Mouse (Mus musculus) liver, embryonic 16.5 days (tissue): ENCODE data around the gene Zfp763. TPM values are rescaled to one million over a fixed set of nuclear protein-coding genes. Genes with fewer than 3 reads are reported as not detected.
"Not testable (repeated sequence)": the region's sequence is repeated elsewhere in the genome, so short reads cannot be mapped to it uniquely, and the experiment has no call there.

Experiments
- ATAC-seq: fragments of 200-750 bp; cut with Nextera tagmentation; 2 replicates; pipeline ENCODE4 v1.8.0; 2017; ENCODE audit warnings: low read depth, mild to moderate bottlenecking, moderate number of reproducible peaks, moderate library complexity
- H3K27ac ChIP-seq: fragments of 300-500 bp; sonication (generic); 2 replicates; pipeline ENCODE4 v1.5.1; 2014; ENCODE audit warnings: mild to moderate bottlenecking, low read length
- H3K27me3 ChIP-seq: fragments of 300-500 bp; sonication (generic); 2 replicates; pipeline ENCODE4 v1.6.1; 2014; ENCODE audit warnings: low read depth, low read length, mixed read lengths; ENCODE audit not compliant: control insufficient read depth, insufficient read depth
- H3K36me3 ChIP-seq: fragments of 300-500 bp; sonication (generic); 2 replicates; pipeline ENCODE4 v1.6.1; 2014; ENCODE audit warnings: mild to moderate bottlenecking; ENCODE audit not compliant: control insufficient read depth, insufficient read depth
- H3K4me1 ChIP-seq: fragments of 300-500 bp; sonication (generic); 2 replicates; pipeline ENCODE4 v1.6.1; 2014; ENCODE audit warnings: low read depth, low read length, mixed read lengths; ENCODE audit not compliant: control insufficient read depth
- H3K4me2 ChIP-seq: fragments of 300-500 bp; sonication (generic); 2 replicates; pipeline ENCODE4 v1.6.1; 2014; ENCODE audit warnings: low read depth, low read length, mixed read lengths
- H3K4me3 ChIP-seq: fragments of 300-500 bp; sonication (generic); 2 replicates; pipeline ENCODE4 v1.5.1; 2014; ENCODE audit warnings: low read depth, mild to moderate bottlenecking, low read length
- H3K9ac ChIP-seq: fragments of 300-500 bp; sonication (generic); 2 replicates; pipeline ENCODE4 v1.6.1; 2014; ENCODE audit warnings: low read depth, low read length
- H3K9me3 ChIP-seq: fragments of 300-500 bp; sonication (generic); replicated peaks from 2 replicates; pipeline ENCODE4 v1.6.1; 2016; ENCODE audit warnings: low read length; ENCODE audit not compliant: control insufficient read depth
- WGBS: fragments of 180-500 bp; shearing (Covaris S2); extraction: QIAGEN DNeasy Blood & Tissue Kit; methylation state at CpG from one replicate; pipeline ENCODE4 v1.1.7; 2014; ENCODE audit not compliant: insufficient replicate concordance; 5-methylcytosine and 5-hydroxymethylcytosine counted together
- polyA plus RNA-seq: library from polyadenylated mRNA; unstranded; fragments of >200 nt; fragmentation: Nextera tagmentation; extraction: Ambion mirVana; gene quantifications from 2 replicates; pipeline ENCODE4 v1.2.1, GENCODE M21; 2015

Zfp763 gene
- polyA plus RNA-seq = 2.2 and 2.3 TPM in 2 replicates

DNA sequence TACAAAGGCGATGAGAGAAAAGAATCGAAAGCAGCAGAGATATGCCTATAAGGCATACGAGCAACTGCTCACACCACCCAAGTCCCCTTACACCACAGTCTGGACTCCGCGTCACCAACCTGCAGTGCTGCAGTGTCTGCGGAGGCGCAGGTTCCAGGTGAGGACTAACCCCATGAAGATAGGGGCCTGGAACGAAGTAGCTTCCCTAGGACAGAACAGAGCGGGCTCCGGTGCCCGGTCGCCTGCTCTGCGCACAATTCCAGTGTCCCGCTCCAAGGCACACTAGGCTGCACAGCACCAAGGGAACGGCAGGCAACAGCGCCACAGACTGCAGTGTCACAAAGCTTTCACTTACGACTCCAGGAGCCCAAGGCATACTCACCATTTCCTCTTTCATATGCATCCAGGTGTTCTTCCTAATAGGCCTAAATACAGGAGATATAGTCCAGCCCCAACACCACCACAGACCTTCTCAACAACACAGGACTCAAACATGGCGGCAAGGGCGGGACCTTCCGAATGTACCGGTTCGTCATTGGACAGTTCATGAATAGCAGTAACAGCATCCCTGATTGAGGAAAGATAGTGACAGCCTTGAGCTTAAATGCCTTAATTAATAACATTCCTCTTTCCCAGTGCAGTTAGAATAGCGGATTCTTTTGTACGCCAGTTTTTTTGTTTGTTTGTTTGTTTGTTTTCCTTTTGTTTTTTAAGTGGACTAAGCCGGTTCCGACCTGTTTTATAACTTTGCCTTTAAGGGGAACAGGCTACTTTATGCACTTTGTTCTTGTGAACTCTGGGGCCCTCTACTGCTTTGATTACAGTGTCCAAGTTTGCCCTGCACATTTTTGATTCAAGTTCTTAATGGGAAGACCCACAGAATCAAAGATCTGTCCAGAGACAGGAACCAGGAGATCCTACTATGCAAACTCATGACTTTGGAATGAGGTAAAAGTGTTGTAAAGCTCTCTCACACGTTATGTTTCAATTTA, at the start of gene Zfp763:
Zfp763 (minus strand) TSS at position 503 of the 992 bp plus-strand sequence.
- Histone ChIP-seq H3K27ac (peak within 1 kb of the TSS; percentile 76), H3K27me3 (no peaks in the 10 kb centered on the region), H3K4me1 (peaks cover 2% of the 10 kb centered on the region), H3K9ac (peak within 1 kb of the TSS; percentile 80), H3K36me3 (no peaks in the 10 kb centered on the region), H3K4me2 (peak within 1 kb of the TSS; percentile 63), H3K9me3 (no peaks in the 10 kb centered on the region), H3K4me3 (peak within 1 kb of the TSS; percentile 87)
- ATAC-seq = peak; percentile 93
- WGBS = 2% methylated on average over 27 of the region's 27 CpGs

DNA sequence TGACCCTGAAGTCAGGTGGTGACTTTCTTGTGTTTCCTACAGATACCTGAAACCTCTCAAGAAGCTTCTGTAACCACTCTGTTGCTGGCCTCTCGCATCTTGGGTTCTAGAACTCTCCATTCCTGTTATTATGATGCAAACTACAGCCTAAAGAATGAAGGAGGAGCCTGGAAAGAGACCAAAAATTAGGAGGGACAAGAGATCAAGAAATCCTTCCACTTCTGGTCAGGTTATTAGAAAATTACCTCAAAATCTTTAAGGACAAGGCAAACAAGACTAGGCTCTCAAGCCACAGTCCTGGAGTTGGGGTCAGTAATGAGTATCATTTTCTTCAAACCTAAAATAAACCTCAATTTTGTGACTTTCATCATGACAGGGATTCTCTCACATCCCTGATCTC, 34.8 kb upstream of the Zfp763 start, which contains the start of gene 4921501E09Rik:
4921501E09Rik (minus strand) TSS at position 101 of the 400 bp plus-strand sequence.
- Histone ChIP-seq H3K9me3 (no peaks in the 10 kb centered on the region), H3K4me3 (no peak within 1 kb of the TSS), H3K27me3 (no peaks in the 10 kb centered on the region), H3K27ac (no peak within 1 kb of the TSS), H3K36me3 (no peaks in the 10 kb centered on the region), H3K4me2 (no peak within 1 kb of the TSS), H3K4me1 (no peaks in the 10 kb centered on the region), H3K9ac (no peak within 1 kb of the TSS)
- WGBS = 9% methylated on average over 1 of the region's 1 CpGs
- ATAC-seq = no peak

DNA sequence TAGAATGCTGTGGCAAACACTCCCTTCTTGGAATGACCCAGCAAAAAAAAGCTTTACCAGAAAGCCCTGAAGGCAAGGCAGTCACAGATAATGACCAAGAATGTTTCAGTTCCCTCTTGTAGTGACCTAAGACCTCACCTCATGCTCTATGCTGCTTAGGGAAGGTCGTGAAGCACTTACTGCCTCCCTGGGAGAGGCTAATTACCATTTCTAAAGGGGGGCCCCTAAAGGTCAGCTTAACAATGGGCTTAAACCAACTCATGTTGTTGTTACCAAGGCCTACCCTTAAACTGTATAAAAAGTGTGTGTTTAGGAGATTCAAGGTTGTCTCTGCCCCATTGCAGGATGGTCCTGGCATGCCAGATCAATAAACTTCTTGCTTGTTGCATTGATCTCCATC, 29.8 kb upstream of the Zfp763 start:
- Histone ChIP-seq H3K27ac (no peak overlapping the region), H3K27me3 (no peaks in the 10 kb centered on the region), H3K9ac (no peak overlapping the region), H3K4me3 (no peak overlapping the region), H3K9me3 (no peaks in the 10 kb centered on the region), H3K4me1 (no peaks in the 10 kb centered on the region), H3K36me3 (no peaks in the 10 kb centered on the region), H3K4me2 (no peak overlapping the region)
- 0% methylated on average over 1 of the region's 1 CpGs for WGBS
- ATAC-seq = no peak

DNA sequence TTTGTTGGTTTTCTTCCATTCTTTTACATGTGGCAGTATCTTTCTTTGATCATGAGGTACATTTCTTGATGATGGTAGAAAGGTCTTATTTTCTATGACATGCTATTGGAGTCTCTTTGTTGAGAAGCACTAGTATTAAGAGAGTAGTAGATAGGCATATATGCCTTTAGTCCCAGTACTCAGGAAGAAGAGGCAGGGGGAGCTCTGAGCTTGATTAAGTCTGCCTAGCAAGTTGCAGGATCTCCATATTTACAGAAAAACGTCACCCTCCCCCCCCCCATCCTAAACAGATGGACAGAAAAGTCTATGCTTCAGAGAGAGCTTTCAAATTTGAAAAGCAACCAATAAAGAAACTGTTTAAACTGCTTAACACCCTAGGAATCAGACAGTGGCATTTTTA, 25.6 kb upstream of the Zfp763 start:
- Histone ChIP-seq H3K4me3 (no peak overlapping the region), H3K27ac (no peak overlapping the region)
- WGBS = 0% methylated on average over 1 of the region's 1 CpGs

DNA sequence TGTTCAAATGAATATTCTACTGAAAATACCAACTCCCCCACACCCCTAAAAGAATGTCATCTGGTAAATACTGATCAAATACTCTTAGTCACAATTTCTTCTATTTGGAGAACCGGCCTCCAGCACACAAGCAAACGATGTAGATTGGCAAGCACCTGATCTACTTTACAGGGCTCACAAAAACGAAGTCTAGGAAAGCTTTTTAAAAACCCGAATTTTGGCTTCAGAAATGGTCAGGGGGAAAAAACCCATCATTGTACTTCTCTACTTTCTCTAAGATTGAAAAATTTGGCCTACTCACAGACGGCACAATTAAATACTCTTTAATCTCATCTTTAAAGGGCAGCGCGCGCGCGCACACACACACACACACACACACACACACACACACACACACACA, 826 bp downstream of the Zfp763 start:
- Histone ChIP-seq H3K4me3 (peak overlapping the region; percentile 87), H3K27ac (no peak overlapping the region), H3K9me3 (no peaks in the 10 kb centered on the region), H3K36me3 (no peaks in the 10 kb centered on the region), H3K4me2 (peak overlapping the region; percentile 63), H3K9ac (peak overlapping the region; percentile 80), H3K27me3 (no peaks in the 10 kb centered on the region), H3K4me1 (peaks cover 2% of the 10 kb centered on the region)
- no peak for ATAC-seq
- 7% methylated on average over 10 of the region's 10 CpGs for WGBS

More for the DNA sequence above, 25.6 kb upstream of the Zfp763 start:
- Histone ChIP-seq H3K27me3 (no peaks in the 10 kb centered on the region), H3K4me1 (no peaks in the 10 kb centered on the region), H3K9me3 (no peaks in the 10 kb centered on the region), H3K36me3 (no peaks in the 10 kb centered on the region), H3K4me2 (no peak overlapping the region), H3K9ac (no peak overlapping the region)
- ATAC-seq = no peak

DNA sequence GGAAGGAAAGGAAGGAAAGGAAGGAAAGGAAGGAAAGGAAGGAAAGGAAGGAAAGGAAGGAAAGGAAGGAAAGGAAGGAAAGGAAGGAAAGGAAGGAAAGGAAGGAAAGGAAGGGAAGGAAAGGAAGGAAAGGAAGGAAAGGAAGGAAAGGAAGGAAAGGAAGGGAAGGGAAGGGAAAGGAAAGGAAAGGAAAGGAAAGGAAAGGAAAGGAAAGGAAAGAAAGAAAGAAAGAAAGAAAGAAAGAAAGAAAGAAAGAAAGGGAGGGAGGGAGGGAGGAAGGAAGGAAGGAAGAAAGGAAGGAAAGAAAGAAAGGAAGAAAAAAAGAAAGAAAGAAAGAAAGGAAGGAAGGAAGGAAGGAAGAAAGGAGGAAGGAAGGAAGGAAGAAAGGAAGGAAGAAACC, 12.8 kb downstream of the Zfp763 start:
- H3K9ac ChIP-seq, H3K4me3 ChIP-seq, H3K4me2 ChIP-seq, H3K27ac ChIP-seq, H3K27me3 ChIP-seq, H3K4me1 ChIP-seq, ATAC-seq: not testable (repeated sequence)
- Histone ChIP-seq H3K36me3 (peaks cover 35% of the 10 kb centered on the region), H3K9me3 (peaks cover 10% of the 10 kb centered on the region)

DNA sequence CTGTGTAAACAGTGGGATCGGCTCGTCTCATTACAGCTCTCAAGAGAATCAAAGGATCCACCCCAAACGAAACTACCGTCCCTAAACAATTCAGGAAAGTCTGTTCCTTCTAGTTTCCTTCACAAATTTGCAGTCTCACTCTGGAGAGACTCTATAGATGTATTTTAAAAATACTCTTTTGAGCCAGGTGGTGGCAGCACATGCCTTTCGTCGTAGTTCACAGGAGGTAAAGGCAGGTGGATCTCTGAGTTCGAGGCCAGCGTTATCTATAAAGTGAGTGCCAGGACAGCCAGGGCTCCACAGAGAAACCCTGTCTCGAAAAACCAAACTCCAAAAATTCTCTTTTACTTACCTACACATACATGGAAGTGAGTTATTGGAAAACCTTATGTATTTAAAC, 24.9 kb downstream of the Zfp763 start:
- Histone ChIP-seq H3K4me1 (no peaks in the 10 kb centered on the region), H3K27ac (no peak overlapping the region), H3K4me3 (no peak overlapping the region), H3K9ac (no peak overlapping the region), H3K27me3 (no peaks in the 10 kb centered on the region), H3K9me3 (peaks cover 3% of the 10 kb centered on the region), H3K4me2 (no peak overlapping the region), H3K36me3 (peaks cover 12% of the 10 kb centered on the region)
- ATAC-seq = no peak
- WGBS = 30% methylated on average over 9 of the region's 9 CpGs

DNA sequence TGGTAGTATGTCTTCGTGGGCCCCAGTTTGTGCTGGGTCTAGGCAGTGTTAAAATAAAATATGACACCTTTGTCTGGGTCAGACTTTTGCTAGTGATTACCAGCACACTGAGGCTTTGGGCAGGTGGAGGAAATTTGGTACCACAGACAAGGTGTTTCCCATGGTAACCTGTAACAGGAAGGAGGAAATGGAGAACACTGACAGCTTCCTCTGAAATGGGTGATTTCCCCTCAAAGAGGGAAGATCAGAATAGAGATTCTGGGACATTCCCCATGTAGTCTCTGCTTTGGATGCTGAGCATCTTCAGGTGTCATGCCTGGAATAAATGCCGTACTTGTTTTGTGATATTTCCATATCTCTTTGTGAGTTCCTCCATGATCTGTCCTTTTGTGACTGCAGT, 34.7 kb downstream of the Zfp763 start:
- Histone ChIP-seq H3K4me2 (no peak overlapping the region), H3K36me3 (peaks cover 17% of the 10 kb centered on the region), H3K27ac (no peak overlapping the region), H3K9ac (no peak overlapping the region), H3K9me3 (peaks cover under 1% of the 10 kb centered on the region; the same call in 1 of the 2 replicates), H3K4me3 (no peak overlapping the region), H3K4me1 (peaks cover 3% of the 10 kb centered on the region), H3K27me3 (no peaks in the 10 kb centered on the region)
- no peak for ATAC-seq
- 75% methylated on average over 2 of the region's 2 CpGs for WGBS
